ENCODE assay signal across 9 mouse cellular contexts in the genomic region with DNA sequence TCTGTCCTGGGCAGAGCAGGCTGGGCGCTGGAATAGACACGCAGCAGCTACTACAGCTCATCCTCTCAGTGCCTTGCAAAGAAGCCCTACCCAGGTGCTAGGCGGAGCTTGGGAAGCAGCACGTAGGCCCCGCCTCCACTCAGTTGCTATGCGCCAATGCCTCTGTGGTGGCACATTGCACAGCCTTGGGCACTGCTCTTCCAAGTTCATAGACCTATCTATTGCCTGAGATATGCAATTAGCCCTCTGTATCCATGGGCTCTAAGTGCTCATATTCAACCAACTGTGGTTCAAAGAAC.
DNase-seq lines count a peak whose midpoint lies in the region; ATAC-seq and TF ChIP-seq lines count a peak whose summit lies in the region.
"Had no signal": no experiment of that assay in that cellular context is flagged by ENCODE, and none has a peak within 500 bp of the region (broad histone marks: within the 10 kb centered on the region; RNA-seq: fewer than 3 reads in every experiment).

No protein-coding gene starts in this region.

- no peaks in the 10 kb centered on the region for H3K27me3 ChIP-seq in heart, embryonic 11.5 days (ENCODE audit: control insufficient read depth, insufficient read depth, low read length)
- H3K27me3 ChIP-seq in small intestine, adult 2 months (ENCODE audit: control insufficient read depth, insufficient read depth, low read length): no peaks in the 10 kb centered on the region
- H3K27me3 ChIP-seq: Patski had no signal

- H3K27ac ChIP-seq in heart, embryonic 11.5 days (ENCODE audit: low read depth, low read length): no peak overlapping the region
- peak overlapping the region; percentile 90 for H3K27ac ChIP-seq in small intestine, adult 2 months (ENCODE audit: insufficient read depth, low read depth, low read length)

- 27% methylated on average over 6 of the region's 6 CpGs for WGBS in heart, embryonic 11.5 days (ENCODE audit: insufficient replicate concordance)
- 23% methylated on average over 6 of the region's 6 CpGs for WGBS in small intestine, adult 2 months

- H3K9me3 ChIP-seq in heart, embryonic 11.5 days (replicated peaks; ENCODE audit: control insufficient read depth, low read length): no peaks in the 10 kb centered on the region

- DNase-seq in heart, adult 11 months: no peak
- DNase-seq in urinary bladder, postnatal 36 days (ENCODE audit: low spot score in 2 of 2): peak; percentile 56 to 62
- no peak for DNase-seq in urinary bladder, adult 2 months (ENCODE audit: low spot score)
- peak; percentile 40 to 42 for DNase-seq in kidney, postnatal 4 days
- DNase-seq in T-cell, adult 2 months (ENCODE audit: low spot score): no peak
- DNase-seq in ovary, adult 18-20 months (ENCODE audit: low spot score): no peak

- H3K4me1 ChIP-seq in heart, embryonic 11.5 days (ENCODE audit: control insufficient read depth, insufficient read depth, low read length): peaks cover 16% of the 10 kb centered on the region
- H3K4me1 ChIP-seq in small intestine, adult 2 months (ENCODE audit: control insufficient read depth, insufficient read depth, insufficient read length, low read length): peaks cover 18% of the 10 kb centered on the region; the same call in 1 of the 2 replicates

- TF ChIP-seq CTCF in small intestine, adult 2 months (IDR thresholded peaks at IDR 0.05; ENCODE audit: extremely low read depth, insufficient read length, insufficient replicate concordance, low read depth, low read length): no peak

- H3K36me3 ChIP-seq in heart, embryonic 11.5 days (ENCODE audit: control insufficient read depth, insufficient read depth, low read length): no peaks in the 10 kb centered on the region
- H3K36me3 ChIP-seq in small intestine, adult 2 months (ENCODE audit: control insufficient read depth, insufficient read depth, low read length): no peaks in the 10 kb centered on the region

- H3K4me3 ChIP-seq in heart, embryonic 11.5 days (ENCODE audit: low read depth, low read length): no peak overlapping the region
- H3K4me3 ChIP-seq in small intestine, adult 2 months (ENCODE audit: low read depth, low read length): peak overlapping the region; percentile 35

- TF ChIP-seq POLR2A in small intestine, adult 2 months (IDR thresholded peaks at IDR 0.05; ENCODE audit: low read depth, low read length): no peak

- H3K9ac ChIP-seq in heart, embryonic 11.5 days (ENCODE audit: low read depth, low read length): no peak overlapping the region

- peak; percentile 69; the same call in 1 of the 2 replicates for ATAC-seq in heart, embryonic 11.5 days (replicated peaks; ENCODE audit: insufficient number of reproducible peaks, low FRiP score, low TSS enrichment)
- ATAC-seq: Patski had no signal

- H3K4me2 ChIP-seq in heart, embryonic 11.5 days: peak overlapping the region; percentile 58

Comparison
In these comparisons a context has a peak if more than half of its experiments do, and no peak if none do; other contexts are left out.
1. DNase-seq: peak in urinary bladder, postnatal 36 days (2 of 2) and kidney, postnatal 4 days (2 of 2); none in heart, adult 11 months (single experiment), urinary bladder, adult 2 months (single experiment), T-cell, adult 2 months (single experiment) and ovary, adult 18-20 months (single experiment).